Mouse (Mus musculus) E14TG2a.4 (cell line): ENCODE results near the gene Tmem213.

Source experiments
- CTCF ChIP-seq: conservative IDR thresholded peaks from 2 replicates; pipeline ENCODE4 v1.5.1; 2014; ENCODE audit warnings: low read length
- POU5F1 ChIP-seq: IDR thresholded peaks from 2 replicates; pipeline ENCODE4 v1.6.1; 2014; ENCODE audit warnings: low read length, borderline replicate concordance

GRCm38 (mm10) chr6:38103775-38104174 lies 5.3 kb upstream of the Tmem213 start:
- no peak for TF ChIP-seq CTCF
- TF ChIP-seq POU5F1: no peak
